In the genomic region with DNA sequence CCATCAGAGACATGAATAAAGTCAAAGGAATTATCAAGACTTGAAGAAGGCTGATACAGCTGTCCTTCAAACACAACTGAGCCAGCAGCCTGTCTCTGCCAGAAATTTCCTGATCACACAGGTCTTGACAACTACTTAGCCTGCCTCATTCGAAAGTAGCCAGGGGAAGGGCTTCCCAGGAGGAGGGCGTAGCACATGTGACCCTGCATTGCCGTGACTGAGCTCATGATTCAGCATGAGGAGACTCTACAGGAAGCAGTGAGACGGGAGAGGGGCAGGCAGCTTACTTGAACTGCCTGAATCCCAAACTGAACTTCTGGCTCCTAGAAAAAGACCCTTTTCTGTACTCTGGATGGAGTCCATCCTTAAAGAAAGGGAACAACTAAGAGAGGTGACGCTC, we compare ENCODE assay signal across 29 mouse cellular contexts. TPM values are rescaled to one million over a fixed set of nuclear protein-coding genes. Genes with fewer than 3 reads are reported as not detected.
DNase-seq lines count a peak whose midpoint lies in the region; ATAC-seq lines count a peak whose summit lies in the region.
"Had no signal": no experiment of that assay in that cellular context is flagged by ENCODE, and none has a peak within 500 bp of the region (broad histone marks: within the 10 kb centered on the region; RNA-seq: fewer than 3 reads in every experiment).

No protein-coding gene starts in this region.

- H3K27me3 ChIP-seq in megakaryocyte, embryonic 14.5 days (replicated peaks), result peaks cover 19% of the 10 kb centered on the region
- H3K27me3 ChIP-seq: CH12.LX; embryonic facial prominence, embryonic 12.5 days; embryonic facial prominence, embryonic 15.5 days; heart, embryonic 12.5 days; heart, embryonic 15.5 days; hindbrain, embryonic 13.5 days had no signal

- H3K36me3 ChIP-seq in megakaryocyte, embryonic 14.5 days (replicated peaks; ENCODE audit: low read length), result no peaks in the 10 kb centered on the region
- H3K36me3 ChIP-seq: embryonic facial prominence, embryonic 12.5 days; embryonic facial prominence, embryonic 15.5 days; heart, embryonic 12.5 days; heart, embryonic 15.5 days; hindbrain, embryonic 10.5 days; hindbrain, embryonic 13.5 days had no signal

- H3K9me3 ChIP-seq in megakaryocyte, embryonic 14.5 days, result no peaks in the 10 kb centered on the region
- H3K9me3 ChIP-seq: embryonic facial prominence, embryonic 12.5 days; embryonic facial prominence, embryonic 15.5 days; heart, embryonic 12.5 days; heart, embryonic 15.5 days; hindbrain, embryonic 10.5 days; hindbrain, embryonic 13.5 days had no signal

- peaks cover 7% of the 10 kb centered on the region for H3K4me1 ChIP-seq in megakaryocyte, embryonic 14.5 days
- H3K4me1 ChIP-seq: heart, embryonic 12.5 days; heart, embryonic 15.5 days; hindbrain, embryonic 13.5 days had no signal

- ATAC-seq in megakaryocyte, adult 5-6 weeks (ENCODE audit: poor library complexity, severe bottlenecking), result no peak
- 0 out of 2 replicates have a peak, but pooled peaks have one; percentile 47 for ATAC-seq in megakaryocyte progenitor cell, adult 5-6 weeks (replicated peaks; ENCODE audit: poor library complexity)
- no peak for ATAC-seq in megakaryocyte-erythroid progenitor cell, adult 5-6 weeks (replicated peaks; ENCODE audit: low FRiP score, low TSS enrichment, poor library complexity, severe bottlenecking)
- ATAC-seq: activated CD4-positive, CD25-positive, alpha-beta regulatory T cell, adult 4 months; forebrain, embryonic 14.5 days; forebrain, postnatal 0 days; hindbrain, embryonic 16.5 days had no signal

- peak overlapping the region; percentile 33 for H3K4me3 ChIP-seq in megakaryocyte, embryonic 14.5 days (replicated peaks)
- H3K4me3 ChIP-seq: embryonic facial prominence, embryonic 12.5 days; embryonic facial prominence, embryonic 15.5 days; gastrocnemius, adult 2 months; heart, embryonic 12.5 days; heart, embryonic 15.5 days; hindbrain, embryonic 10.5 days; hindbrain, embryonic 13.5 days had no signal

- DNase-seq in ZHBTc4 (ENCODE audit: low read depth, low spot score), result peak; percentile 58
- no peak for DNase-seq in gastrocnemius, postnatal 4 days (ENCODE audit: low spot score in 2 of 2)
- no peak for DNase-seq in cerebellum, postnatal 14 days
- DNase-seq: adrenal gland, adult 8-10 months; adrenal gland, postnatal 25 days; B cell, adult 2 months; cerebellum, adult 11-12 months; cerebellum, adult 8-10 months; cerebellum, postnatal 10 days; forebrain, postnatal 0 days; gastrocnemius, adult 2 months; gastrocnemius, postnatal 25 days; heart, adult 11 months; heart, postnatal 10 days; heart, postnatal 36 days had no signal

RNA-seq across cellular contexts. Expression of a gene that starts 46.5 kb away (rescaled TPM):
- polyA plus RNA-seq in megakaryocyte, embryonic 14.5 days (2012; ENCODE audit: insufficient read depth, low replicate concordance), result 1.4 and 1.5 TPM in 2 replicates
- total RNA-seq in megakaryocyte, adult 5-6 weeks (2015), result 36.8 and 38.4 TPM in 2 replicates
- total RNA-seq in megakaryocyte, adult 5-6 weeks (2017), result 39.2 and 40.5 TPM in 2 replicates
- 41.6 and 43.4 TPM in 2 replicates for total RNA-seq in megakaryocyte progenitor cell, adult 5-6 weeks (2015)
- total RNA-seq in megakaryocyte progenitor cell, adult 5-6 weeks (2017), result 31.7 and 41.7 TPM in 2 replicates
- total RNA-seq in gastrocnemius, postnatal 4 days (2021), result 10 to 100 TPM; 41.2 to 49.7 TPM
- total RNA-seq in megakaryocyte-erythroid progenitor cell, adult 5-6 weeks (2014; fragmentation: Nextera tagmentation), result 35.4 and 52.2 TPM in 2 replicates
- total RNA-seq in megakaryocyte-erythroid progenitor cell, adult 5-6 weeks (2017), result 41.9 and 50.5 TPM in 2 replicates
